Mouse (Mus musculus): Measurements from ENCODE around the gene Evx2.

DNA sequence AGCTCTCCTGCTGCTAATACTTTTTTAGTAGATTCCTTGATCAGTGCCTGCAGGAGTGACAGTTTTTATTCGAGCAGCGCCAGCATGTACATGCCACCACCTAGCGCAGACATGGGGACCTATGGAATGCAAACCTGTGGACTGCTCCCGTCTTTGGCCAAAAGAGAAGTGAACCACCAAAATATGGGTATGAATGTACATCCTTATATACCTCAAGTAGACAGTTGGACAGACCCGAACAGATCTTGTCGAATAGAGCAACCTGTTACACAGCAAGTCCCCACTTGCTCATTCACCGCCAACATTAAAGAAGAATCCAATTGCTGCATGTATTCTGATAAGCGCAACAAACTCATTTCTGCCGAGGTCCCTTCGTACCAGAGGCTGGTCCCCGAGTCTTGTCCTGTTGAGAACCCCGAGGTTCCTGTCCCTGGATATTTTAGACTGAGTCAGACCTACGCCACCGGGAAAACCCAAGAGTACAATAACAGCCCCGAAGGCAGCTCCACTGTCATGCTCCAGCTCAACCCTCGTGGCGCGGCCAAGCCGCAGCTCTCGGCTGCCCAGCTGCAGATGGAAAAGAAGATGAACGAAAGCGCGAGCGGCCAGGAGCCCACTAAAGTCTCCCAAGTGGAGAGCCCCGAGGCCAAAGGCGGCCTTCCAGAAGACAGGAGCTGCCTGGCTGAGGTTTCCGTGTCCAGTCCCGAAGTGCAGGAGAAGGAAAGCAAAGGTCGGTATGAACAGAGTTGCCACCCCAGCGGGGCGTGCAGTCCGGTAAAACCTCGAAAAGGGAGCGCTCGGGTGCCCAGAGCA, 32.8 kb upstream of the Evx2 start:
- TF ChIP-seq CTCF (IDR thresholded peaks at IDR 0.05; ENCODE audit: low read depth): no peak
- TF ChIP-seq EP300 (IDR thresholded peaks at IDR 0.05; ENCODE audit: low read depth): no peak

All from liver, postnatal 0 days (tissue).